Mouse (Mus musculus) testis, adult 2 months (tissue): ENCODE results near the gene Bsg.

Source experiments
- CTCF ChIP-seq: fragments of 200-500 bp; IDR thresholded peaks from 2 replicates; pipeline ENCODE4 v1.5.1; 2012; ENCODE audit warnings: low read depth, mild to moderate bottlenecking, inconsistent platforms, low read length, moderate library complexity; ENCODE audit not compliant: control insufficient read depth, insufficient read depth, insufficient replicate concordance
- POLR2A ChIP-seq: fragments of 200-500 bp; IDR thresholded peaks from 2 replicates; pipeline ENCODE4 v1.6.1; 2012; ENCODE audit warnings: low read depth, mild to moderate bottlenecking, inconsistent platforms, low read length, moderate library complexity; ENCODE audit not compliant: control insufficient read depth

DNA sequence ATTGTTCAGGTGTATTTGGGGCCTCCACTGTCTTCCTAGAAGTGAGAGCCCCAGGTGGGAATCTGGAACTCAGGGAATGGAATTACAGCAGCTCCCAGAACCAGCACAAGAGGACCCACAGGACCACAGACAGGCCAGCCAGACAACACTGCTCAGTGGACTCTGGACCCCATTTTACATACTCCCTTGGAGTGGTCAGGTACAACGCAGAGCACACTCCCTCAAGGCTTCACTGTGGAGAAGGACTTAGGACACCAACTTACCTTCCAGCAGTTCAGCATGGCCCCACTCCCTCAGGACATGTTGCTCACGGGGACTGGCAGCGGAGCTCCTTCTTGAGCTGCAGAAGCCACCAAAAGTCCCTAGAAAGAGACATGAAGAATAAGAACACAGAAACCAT lies 41.1 kb downstream of the Bsg start:
- TF ChIP-seq CTCF = no peak
- TF ChIP-seq POLR2A = no peak
